Mouse (Mus musculus): ENCODE measurements around the gene Zfyve1.
"Not testable (repeated sequence)": the region's sequence is repeated elsewhere in the genome, so short reads cannot be mapped to it uniquely, and the experiment has no call there.

Gene Zfyve1

DNA sequence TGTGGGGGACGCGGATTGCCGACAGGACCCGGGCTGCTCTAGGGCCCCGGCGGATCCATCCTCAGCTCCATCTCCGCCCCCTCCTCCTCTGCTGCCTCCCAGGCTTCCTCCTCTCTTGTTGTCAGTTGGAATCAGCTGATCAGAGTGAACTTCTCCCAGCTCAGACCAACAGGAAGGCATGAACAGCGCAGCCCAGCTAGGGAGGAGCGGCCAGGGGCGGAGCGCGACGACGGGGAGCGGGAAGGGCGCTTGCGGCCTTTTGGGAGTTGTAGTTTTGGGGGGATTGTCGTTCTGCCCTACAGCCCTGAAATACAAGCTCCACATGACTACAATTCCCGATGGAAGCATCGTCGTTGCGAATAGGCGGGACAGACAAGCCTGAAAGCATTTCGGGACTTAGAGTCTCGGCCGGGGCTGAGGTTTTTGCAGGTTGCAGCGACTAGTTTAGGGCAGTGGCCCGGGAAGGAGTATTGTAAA lies at the start of gene Zfyve1:
Gene Zfyve1, minus strand, starts transcription at position 198 of the 477 bp plus-strand sequence.
- DNase-seq, result peak; percentile 90 to 92

DNA sequence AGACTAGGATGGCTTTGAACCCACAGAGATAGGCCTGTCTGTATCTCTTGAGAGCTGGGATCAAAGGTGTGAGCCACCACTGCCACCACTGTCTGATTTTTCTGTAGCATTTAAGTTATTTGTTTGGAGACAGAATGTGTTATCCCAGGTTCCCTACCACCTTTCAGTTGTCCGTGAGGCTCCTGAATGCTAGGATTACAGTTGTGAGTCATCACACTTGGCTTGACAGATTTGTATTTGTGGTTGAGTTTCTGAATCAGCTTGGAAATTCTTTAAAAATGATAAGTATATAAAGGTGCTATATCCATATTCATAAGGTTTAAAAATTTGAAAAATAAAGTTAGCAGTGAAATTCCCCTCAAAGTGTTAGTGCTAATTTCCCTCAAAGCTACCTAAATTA lies 46.1 kb upstream of the Zfyve1 start:
- DNase-seq, result no peak

- DNase-seq, result no peak
Measured at GRCm38 (mm10) chr12:83641233-83641632, 44.2 kb upstream of the Zfyve1 start.

- DNase-seq, result no peak
Measured at GRCm38 (mm10) chr12:83633807-83634206, 36.8 kb upstream of the Zfyve1 start.

DNA sequence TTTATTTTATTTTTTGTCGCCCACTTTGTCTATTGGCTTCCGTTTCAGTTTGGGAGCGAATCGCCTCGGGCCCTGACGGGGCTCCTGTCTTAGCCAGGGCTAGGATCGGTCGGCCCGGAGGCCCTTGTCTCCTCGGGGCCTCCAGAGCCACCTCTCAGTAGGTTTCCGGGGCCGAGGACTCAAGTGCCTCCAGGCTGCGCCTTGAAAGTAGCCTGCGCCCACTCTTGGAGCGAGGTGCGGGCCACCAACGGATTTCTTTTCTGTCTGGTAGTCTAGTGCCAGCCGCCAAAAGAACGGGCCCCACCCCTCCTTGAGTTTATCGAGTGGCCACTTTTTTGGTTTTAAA lies 35.6 kb upstream of the Zfyve1 start:
- DNase-seq, result peak; percentile 34 to 38

DNA sequence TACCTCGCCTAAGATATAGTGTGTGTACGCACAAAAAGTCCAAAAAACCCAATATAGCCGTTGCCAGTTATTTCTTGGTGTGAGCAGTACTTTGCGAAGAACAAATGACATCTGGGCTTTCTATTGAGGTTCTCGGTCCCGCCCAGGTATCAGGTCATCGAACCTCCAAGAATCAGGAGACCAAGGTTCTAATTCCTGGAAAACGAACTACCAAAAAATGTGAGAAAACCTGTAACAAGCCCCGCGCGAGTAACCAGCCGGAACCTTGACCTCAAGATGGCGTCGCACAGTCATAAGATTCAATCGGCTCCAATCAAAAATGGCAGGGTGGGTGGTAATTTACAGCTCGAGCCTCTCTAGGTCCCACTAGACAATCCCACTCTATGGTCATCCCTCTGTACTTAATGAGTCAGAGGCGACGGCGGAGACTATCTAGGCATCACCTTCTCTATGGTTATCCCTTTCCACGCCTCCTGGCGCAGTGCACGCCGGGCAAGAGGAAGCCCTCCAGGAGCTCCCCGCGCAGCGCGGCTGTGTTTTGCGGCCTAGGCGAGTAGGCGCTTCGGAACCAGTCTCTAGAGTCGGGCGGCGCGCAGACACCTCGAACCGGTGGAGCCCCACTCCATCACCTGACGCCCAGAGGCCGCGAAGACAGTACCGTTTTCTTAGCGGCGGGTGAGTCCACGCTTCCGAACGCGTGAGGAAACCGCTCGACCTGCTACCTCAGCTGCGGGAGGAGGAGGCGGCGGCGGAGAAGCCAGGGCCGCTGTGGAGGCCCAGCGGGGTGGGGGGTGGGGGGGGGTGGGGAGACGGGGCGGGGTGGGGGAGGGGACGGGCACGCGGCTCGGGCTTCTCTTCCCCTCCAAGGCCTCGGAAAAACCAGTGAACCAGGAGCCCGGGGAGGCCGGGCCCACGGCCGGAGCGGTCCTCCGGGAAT lies 35.0 kb upstream of the Zfyve1 start:
- DNase-seq, result peak; percentile 93 to 96

GRCm38 (mm10) chr12:83630936-83631335 lies 33.9 kb upstream of the Zfyve1 start, which contains the start of gene Rbm25:
TSS of gene Rbm25 (plus strand) at chr12:83631236.
- DNase-seq, result not testable (repeated sequence)

GRCm38 (mm10) chr12:83624321-83624720 lies 27.3 kb upstream of the Zfyve1 start:
- DNase-seq, result no peak

GRCm38 (mm10) chr12:83622031-83622755 lies 25.2 kb upstream of the Zfyve1 start:
- DNase-seq, result no peak

DNA sequence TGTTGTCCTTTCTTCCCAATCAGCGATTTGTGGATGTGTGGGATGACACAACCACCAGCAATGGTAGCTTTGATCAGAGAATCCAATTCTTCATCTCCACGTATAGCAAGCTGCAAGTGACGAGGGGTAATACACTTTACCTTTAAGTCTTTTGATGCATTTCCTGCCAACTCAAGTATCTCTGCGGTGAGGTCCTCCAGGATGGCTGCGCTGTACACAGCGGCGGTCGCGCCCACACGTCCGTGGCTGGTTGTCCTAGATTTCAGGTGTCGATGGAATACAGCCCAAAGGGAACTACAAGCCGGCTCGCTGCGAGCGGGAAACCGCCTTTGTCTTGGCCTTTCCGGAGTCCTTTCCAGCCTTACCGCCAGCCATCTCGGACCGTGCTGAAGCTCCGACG lies 23.7 kb upstream of the Zfyve1 start:
- DNase-seq, result not testable (repeated sequence)

GRCm38 (mm10) chr12:83618981-83619380 lies 22.0 kb upstream of the Zfyve1 start:
- no peak for DNase-seq

DNA sequence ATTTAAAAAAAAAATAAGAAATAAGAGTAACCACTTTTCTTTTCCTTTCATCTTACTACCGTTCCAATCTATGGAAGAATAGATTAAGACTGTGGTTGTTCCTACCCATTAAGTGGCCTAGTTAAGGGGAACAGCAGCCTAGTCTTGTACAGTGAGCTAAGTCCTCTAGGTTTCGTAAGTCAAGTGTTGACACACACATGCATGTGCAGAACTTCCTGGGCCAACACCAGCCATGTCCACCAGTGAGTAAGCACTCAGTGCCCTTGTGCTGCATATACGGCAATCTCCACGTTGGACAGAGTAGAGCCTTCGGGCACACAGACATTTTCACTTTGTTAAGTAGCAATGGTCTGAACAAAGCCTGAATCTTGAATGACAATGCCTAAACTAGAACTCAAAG lies 20.2 kb upstream of the Zfyve1 start:
- no peak for DNase-seq

- not testable (repeated sequence) for DNase-seq
Measured at GRCm38 (mm10) chr12:83606411-83606810, 9.4 kb upstream of the Zfyve1 start.

DNA sequence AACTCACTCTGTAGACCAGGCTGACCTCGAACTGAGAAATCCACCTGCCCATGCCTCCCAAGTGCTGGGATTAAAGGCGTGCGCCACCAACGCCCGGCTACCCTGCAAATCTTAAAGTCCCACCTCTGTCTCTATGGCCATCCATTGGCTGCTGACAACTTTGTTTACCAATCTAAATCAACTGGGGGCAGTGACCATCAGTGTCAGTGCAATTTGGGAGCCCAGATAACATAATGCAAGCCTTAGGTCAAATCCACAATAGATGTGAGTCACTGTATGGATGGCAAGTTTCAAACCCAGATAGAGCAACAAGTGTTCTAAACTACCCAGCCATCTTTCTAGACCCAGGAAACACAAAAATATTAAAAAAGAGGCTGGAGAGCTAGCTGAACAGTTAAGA lies 5.3 kb upstream of the Zfyve1 start:
- no peak for DNase-seq

GRCm38 (mm10) chr12:83597881-83598280 lies 859 bp upstream of the Zfyve1 start:
- DNase-seq, result no peak

DNA sequence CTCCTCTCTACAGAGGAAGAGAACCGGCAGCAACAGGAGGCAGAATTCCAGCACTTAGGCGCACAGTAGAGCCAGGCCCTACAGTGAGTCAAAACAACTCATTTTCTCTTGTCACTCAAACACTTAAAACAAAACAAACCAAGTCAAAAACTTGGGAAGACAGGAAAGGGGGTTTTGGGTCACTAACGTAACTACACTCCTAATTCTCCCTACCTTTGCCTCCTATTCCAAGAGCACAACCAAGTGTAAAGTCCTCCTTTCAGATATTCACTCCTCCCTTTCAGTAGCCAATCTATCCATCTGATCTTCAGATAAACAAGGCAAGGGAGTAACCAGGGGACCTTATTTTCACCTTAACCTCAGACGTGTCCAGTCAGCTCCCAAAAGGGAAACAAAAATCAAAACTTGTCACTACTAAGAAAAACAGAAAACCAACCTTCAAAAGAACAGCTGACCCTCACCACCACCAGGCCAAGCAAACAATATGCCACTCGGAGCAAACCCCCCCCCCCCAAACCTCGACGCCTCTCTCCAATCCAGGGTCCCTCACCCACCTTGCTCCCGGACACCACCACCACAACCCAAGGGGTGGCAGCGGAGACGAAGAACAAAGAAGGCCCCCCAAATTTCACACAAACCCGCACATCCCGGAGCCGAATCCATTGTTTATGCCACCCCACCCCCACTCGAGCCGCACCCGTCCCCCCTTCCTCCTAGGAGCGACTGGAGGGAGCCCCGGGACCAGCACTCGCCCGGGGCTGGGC lies 649 bp downstream of the Zfyve1 start:
- no peak for DNase-seq

GRCm38 (mm10) chr12:83594454-83595040 lies 2.5 kb downstream of the Zfyve1 start:
- no peak for DNase-seq

DNA sequence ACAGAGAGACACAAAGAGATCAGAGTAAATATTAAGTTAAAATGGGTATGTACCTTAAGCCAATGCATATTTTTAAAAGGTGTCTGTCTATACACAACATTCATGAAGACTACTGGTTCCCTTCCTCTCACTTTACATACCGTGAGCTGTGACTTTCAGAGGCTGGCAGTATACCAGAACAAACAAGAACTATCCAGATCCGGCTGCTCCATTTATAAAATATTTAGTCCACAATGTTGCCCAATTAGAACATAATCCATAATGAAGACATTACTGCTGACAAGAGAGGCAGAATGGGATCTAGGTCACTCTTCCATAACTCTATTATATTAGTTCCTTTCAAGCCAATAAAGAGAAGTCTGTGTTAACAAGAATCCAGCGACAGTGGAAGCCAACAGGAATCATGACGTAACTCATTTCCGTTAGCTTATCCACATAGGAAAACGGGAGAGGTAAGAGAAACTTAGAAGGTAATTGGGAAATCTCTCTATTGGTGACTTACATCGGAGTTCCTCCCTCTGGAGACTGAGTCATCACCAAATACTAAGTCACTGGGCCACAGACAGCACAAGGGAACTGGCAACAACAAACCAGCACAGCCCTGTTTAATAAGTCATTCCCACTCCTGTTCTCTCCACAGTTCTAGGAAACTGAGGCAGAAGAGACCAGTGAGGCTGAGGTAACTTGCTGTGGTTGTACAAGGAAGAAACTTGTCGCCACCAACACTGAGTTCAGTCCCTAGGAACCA lies 5.1 kb downstream of the Zfyve1 start:
- DNase-seq, result no peak

DNA sequence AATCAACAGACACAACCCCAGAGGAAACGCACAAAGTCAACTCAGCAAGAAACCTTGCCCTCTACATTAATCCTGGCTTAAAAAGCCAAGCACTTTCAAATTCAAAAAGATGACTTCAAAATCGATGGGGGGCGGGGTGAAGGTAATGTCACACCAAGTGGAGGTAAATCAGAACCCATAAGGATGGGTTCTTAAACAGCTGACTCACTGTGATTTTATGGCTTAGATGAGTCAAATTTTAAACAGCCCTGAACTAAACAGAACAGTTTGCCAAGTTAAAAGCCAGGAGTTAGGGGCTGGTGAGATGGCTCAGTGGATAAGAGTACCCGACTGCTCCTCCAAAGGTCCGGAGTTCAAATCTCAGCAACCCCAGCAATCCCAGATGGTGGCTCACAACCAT lies 10.4 kb downstream of the Zfyve1 start:
- no peak for DNase-seq

GRCm38 (mm10) chr12:83582747-83583146 lies 14.3 kb downstream of the Zfyve1 start:
- no peak for DNase-seq

GRCm38 (mm10) chr12:83582106-83582505 lies 14.9 kb downstream of the Zfyve1 start:
- no peak for DNase-seq

- no peak for DNase-seq
Measured at GRCm38 (mm10) chr12:83580283-83580682, 16.7 kb downstream of the Zfyve1 start.
